Mouse (Mus musculus) left cerebral cortex, postnatal 36 days (tissue): Measurements from ENCODE around the gene Zfp111. TPM values are rescaled to one million over a fixed set of nuclear protein-coding genes. Genes with fewer than 3 reads are reported as not detected.

ENCODE experiments used
- DNase-seq, 2 experiments: peaks; one replicate each; pipeline ENCODE4 v3.0.0; 2021 to 2022; ENCODE audit warnings: low spot score in 2 of 2, mixed read lengths in 1 of 2
- intact Hi-C: fragments of 180-260 bp; cut with DNase I; formaldehyde crosslinking; loops from one replicate; pipeline ENCODE4 v1.15.1; 2025
- total RNA-seq, 2 experiments: library from RNA; stranded (reverse); gene quantifications; 2 replicates each; pipeline ENCODE4 v1.2.3; 2021

The Zfp111 gene
- total RNA-seq, 2 experiments from 2014 or later: 11.2 to 11.9 TPM

DNA sequence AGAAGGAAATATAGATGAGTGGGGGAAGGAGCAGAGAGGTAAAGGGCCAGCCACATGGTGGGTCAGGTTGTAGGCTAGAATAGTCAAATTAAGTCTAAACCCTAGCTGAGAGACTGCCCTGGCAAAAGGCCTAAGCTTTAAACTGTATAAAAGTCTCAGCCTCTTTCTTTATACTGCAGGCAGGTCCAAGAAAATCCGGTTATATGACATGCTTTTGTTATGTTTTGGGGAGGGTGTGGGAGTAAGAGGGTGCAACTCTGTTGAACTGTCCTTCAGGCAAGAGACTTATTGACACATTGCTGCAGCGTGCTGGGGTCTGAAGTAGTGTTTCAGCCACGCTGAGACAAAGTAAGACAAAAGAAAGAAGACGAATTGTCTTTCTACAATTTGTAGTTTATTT, 39.1 kb downstream of the Zfp111 start:
- intact Hi-C loops: no loop called here

GRCm38 (mm10) chr7:24153272-24153671, 58.0 kb downstream of the Zfp111 start:
- intact Hi-C loops: no loop called here
- no peak for DNase-seq

More for the DNA sequence above, 39.1 kb downstream of the Zfp111 start:
- no peak for DNase-seq

Other genes with a start within 250 kb of the Zfp111 start
- not detected for gene Vmn1r181, start 236.8 kb downstream of the Zfp111 start, total RNA-seq
- not detected for gene V1rd19, start 209.8 kb downstream of the Zfp111 start, total RNA-seq
- not detected for gene Vmn1r183, start 158.2 kb downstream of the Zfp111 start, total RNA-seq
- gene Zfp180, start 129.5 kb downstream of the Zfp111 start, total RNA-seq: 10 to 100 TPM; 42.8 to 54.9 TPM
- 10 to 100 TPM in 1 of 2 experiments, 1 to 10 TPM in 1; 8.9 to 13.0 TPM for gene Zfp112, start 99.1 kb downstream of the Zfp111 start, total RNA-seq
- 10 to 100 TPM; 20.5 to 23.5 TPM for gene Zfp235, start 77.3 kb downstream of the Zfp111 start, total RNA-seq
- gene Zfp114, start 36.4 kb downstream of the Zfp111 start, total RNA-seq: 1 to 10 TPM; 3.3 to 4.3 TPM
- 10 to 100 TPM in 1 of 2 experiments, 1 to 10 TPM in 1; 8.6 to 10.8 TPM for gene Zfp109, start 26.1 kb upstream of the Zfp111 start, total RNA-seq
- 1 to 10 TPM; 7.8 to 9.1 TPM for gene Zfp108, start 43.4 kb upstream of the Zfp111 start, total RNA-seq
- 10 to 100 TPM; 11.8 to 12.6 TPM for gene Zfp93, start 59.0 kb upstream of the Zfp111 start, total RNA-seq
- gene Zfp61, start 89.8 kb upstream of the Zfp111 start, total RNA-seq: 10 to 100 TPM; 21.9 to 23.9 TPM
- gene Zfp94, start 105.2 kb upstream of the Zfp111 start, total RNA-seq: 10 to 100 TPM; 13.2 to 16.2 TPM
- gene Tescl, start 122.5 kb upstream of the Zfp111 start, total RNA-seq: not detected
- gene Lypd5, start 137.8 kb upstream of the Zfp111 start, total RNA-seq: not detected
- under 1 TPM; 0.42 to 0.77 TPM for gene Kcnn4, start 158.8 kb upstream of the Zfp111 start, total RNA-seq
- 10 to 100 TPM; 39.6 to 51.1 TPM for gene Smg9, start 188.2 kb upstream of the Zfp111 start, total RNA-seq
- gene Irgc1, start 240.9 kb upstream of the Zfp111 start, total RNA-seq: under 1 TPM; 0.42 to 0.72 TPM